Mouse (Mus musculus) kidney, postnatal 0 days (tissue): ENCODE measurements around the gene Spty2d1. TPM values are rescaled to one million over a fixed set of nuclear protein-coding genes. Genes with fewer than 3 reads are reported as not detected.
A peak's percentile ranks its signal among the peaks of the same experiment; 100 is the strongest.

Experiments
- ATAC-seq: fragments of 200-750 bp; cut with Nextera tagmentation; replicated peaks from 2 replicates; pipeline ENCODE4 v1.8.0; 2017; ENCODE audit warnings: low read depth, moderate number of reproducible peaks, moderate TSS enrichment, moderate library complexity; ENCODE audit not compliant: low FRiP score
- DNase-seq: peaks from one replicate; pipeline ENCODE4 v3.0.0-alpha.2; 2016; ENCODE audit warnings: low spot score
- H3K27ac ChIP-seq: fragments of 300-500 bp; sonication (generic); 2 replicates; pipeline ENCODE4 v1.5.1; 2014; ENCODE audit warnings: mild to moderate bottlenecking
- H3K27me3 ChIP-seq: fragments of 300-500 bp; sonication (generic); 2 replicates; pipeline ENCODE4 v1.6.1; 2014; ENCODE audit warnings: low read length, mixed read lengths; ENCODE audit not compliant: insufficient read depth
- H3K36me3 ChIP-seq: fragments of 300-500 bp; sonication (generic); 2 replicates; pipeline ENCODE4 v1.6.1; 2014; ENCODE audit warnings: low read length, mixed read lengths; ENCODE audit not compliant: insufficient read depth
- H3K4me1 ChIP-seq: fragments of 300-500 bp; sonication (generic); replicated peaks from 2 replicates; pipeline ENCODE4 v1.6.1; 2014; ENCODE audit warnings: antibody characterized with exemption, low read length, mixed read lengths; ENCODE audit not compliant: insufficient read depth
- H3K4me2 ChIP-seq: fragments of 300-500 bp; sonication (generic); 2 replicates; pipeline ENCODE4 v1.6.1; 2014; ENCODE audit warnings: mild to moderate bottlenecking, low read length, moderate library complexity, mixed read lengths
- H3K4me3 ChIP-seq: fragments of 300-500 bp; sonication (generic); replicated peaks from 2 replicates; pipeline ENCODE4 v1.5.1; 2014; ENCODE audit warnings: low read depth, low read length
- H3K9ac ChIP-seq: fragments of 300-500 bp; sonication (generic); 2 replicates; pipeline ENCODE4 v1.6.1; 2014; ENCODE audit warnings: low read depth, low read length
- H3K9me3 ChIP-seq: fragments of 300-500 bp; sonication (generic); replicated peaks from 2 replicates; pipeline ENCODE4 v1.6.1; 2016; ENCODE audit warnings: low read length, inconsistent platforms, mixed read lengths
- CTCF ChIP-seq: IDR thresholded peaks from 2 replicates; pipeline ENCODE4 v1.5.1; 2016; ENCODE audit warnings: antibody characterized with exemption, low read depth, mild to moderate bottlenecking, moderate library complexity
- WGBS: fragments of 180-500 bp; shearing (Covaris S2); extraction: QIAGEN DNeasy Blood & Tissue Kit; methylation state at CpG from one replicate; pipeline ENCODE4 v1.1.7; 2014; 5-methylcytosine and 5-hydroxymethylcytosine counted together
- polyA plus RNA-seq: library from polyadenylated mRNA; unstranded; fragments of >200 nt; fragmentation: Nextera tagmentation; extraction: Ambion mirVana; gene quantifications from 2 replicates; pipeline ENCODE4 v1.2.1, GENCODE M21; 2015

Spty2d1 gene
- polyA plus RNA-seq, 1 experiment from 2014 or later: 13.7 TPM

DNA sequence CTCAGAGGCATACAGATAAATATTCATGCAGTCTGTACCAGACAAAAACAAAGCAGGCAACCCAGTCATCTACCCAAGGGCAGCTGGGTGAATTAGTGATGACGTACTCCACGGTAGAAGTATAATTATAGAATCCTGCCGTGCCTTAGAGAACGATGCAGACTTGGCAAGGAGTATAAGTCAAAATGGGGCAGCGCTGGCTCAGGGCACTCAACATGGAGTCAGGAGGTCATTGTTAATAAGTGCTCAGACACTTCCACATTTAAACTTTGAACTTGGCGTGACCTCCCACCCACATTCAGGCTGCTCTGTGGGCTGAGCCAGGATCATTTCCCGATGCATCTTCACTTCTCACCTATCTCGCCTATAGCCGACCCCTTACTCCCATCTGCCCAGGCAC lies 17.2 kb upstream of the Spty2d1 start:
- 70% methylated on average over 9 of the region's 9 CpGs for WGBS
- H3K27ac ChIP-seq: no peak overlapping the region
- no peak for ATAC-seq
- H3K4me1 ChIP-seq: 0 out of 2 replicates have a peak, but pooled peaks cover 3% of the 10 kb centered on the region
- H3K4me2 ChIP-seq: no peak overlapping the region
- no peaks in the 10 kb centered on the region for H3K36me3 ChIP-seq
- TF ChIP-seq CTCF: no peak
- no peak for DNase-seq
- no peak overlapping the region for H3K4me3 ChIP-seq
- no peak overlapping the region for H3K9ac ChIP-seq
- H3K9me3 ChIP-seq: no peaks in the 10 kb centered on the region
- no peaks in the 10 kb centered on the region for H3K27me3 ChIP-seq

DNA sequence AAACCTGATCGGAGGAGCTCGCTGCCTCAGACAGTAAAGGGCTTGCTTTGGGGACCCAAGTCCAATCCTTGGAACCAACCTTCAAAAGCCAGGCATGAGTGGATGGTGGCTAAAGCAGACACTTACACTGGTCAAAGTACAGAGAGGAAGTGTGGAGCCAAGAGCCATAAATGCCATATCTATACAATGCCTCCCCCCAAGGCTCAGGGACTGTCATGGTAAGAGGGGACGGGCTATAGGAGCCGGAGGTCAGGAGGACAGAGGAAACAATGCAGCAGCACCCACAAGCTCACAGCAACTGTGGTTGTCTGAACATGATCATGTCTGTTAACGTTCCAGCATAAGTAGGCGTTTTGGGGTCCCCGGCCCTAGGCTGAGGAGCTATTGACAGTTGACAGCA lies 16.2 kb upstream of the Spty2d1 start:
- Histone ChIP-seq H3K9me3 (no peaks in the 10 kb centered on the region), H3K4me3 (no peak overlapping the region), H3K4me1 (0 out of 2 replicates have a peak, but pooled peaks cover 3% of the 10 kb centered on the region), H3K4me2 (no peak overlapping the region), H3K36me3 (no peaks in the 10 kb centered on the region), H3K27ac (no peak overlapping the region), H3K27me3 (no peaks in the 10 kb centered on the region), H3K9ac (no peak overlapping the region)
- DNase-seq: no peak
- WGBS: 89% methylated on average over 7 of the region's 7 CpGs
- 0 out of 2 replicates have a peak, but pooled peaks have one; percentile 2 for ATAC-seq
- TF ChIP-seq CTCF: no peak

DNA sequence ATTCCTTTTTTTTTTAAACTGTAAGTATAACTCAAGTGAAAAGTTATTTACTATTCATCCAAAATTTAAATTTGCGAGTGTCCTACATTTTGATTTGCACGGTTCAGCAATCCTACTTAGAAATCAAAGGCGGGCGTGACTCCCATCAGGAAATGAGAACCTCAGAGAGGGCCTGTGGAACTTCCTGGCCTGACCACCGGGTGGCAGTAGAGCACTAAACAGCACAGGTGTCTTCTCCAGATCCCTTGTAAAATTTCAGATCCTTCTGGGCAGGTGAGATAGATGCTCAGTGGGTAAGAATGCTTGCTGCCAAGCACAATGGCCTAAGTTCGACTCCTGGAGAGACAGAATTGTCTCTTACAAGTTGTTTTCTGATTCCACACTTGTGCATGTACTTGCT lies 15.3 kb upstream of the Spty2d1 start:
- TF ChIP-seq CTCF: peak; percentile 93
- 9% methylated on average over 6 of the region's 6 CpGs for WGBS
- Histone ChIP-seq H3K27ac (no peak overlapping the region), H3K4me3 (no peak overlapping the region), H3K27me3 (no peaks in the 10 kb centered on the region), H3K4me1 (0 out of 2 replicates have a peak, but pooled peaks cover 3% of the 10 kb centered on the region), H3K9me3 (no peaks in the 10 kb centered on the region), H3K9ac (no peak overlapping the region), H3K4me2 (no peak overlapping the region), H3K36me3 (no peaks in the 10 kb centered on the region)
- DNase-seq: peak; percentile 88
- 0 out of 2 replicates have a peak, but pooled peaks have one; percentile 55 for ATAC-seq

DNA sequence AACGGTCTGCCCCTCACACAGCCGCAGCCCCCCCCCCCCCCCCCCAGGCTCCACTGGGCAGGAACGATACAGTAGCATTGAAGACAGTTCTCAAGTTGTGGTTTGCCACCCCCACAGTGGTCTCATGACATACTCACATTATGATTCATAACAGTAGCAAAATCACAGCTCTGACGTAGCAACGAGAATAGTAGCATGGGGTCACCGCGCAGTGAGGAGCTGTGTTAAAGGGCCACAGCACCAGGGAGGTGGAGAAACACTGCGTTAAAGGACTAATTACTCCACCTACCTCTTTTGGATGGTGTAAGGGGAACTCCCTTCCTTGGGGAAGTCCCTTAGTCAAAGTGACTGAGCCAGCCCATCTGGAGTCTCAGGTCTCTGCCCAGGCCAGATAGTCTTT lies 14.3 kb upstream of the Spty2d1 start:
- 49% methylated on average over 8 of the region's 8 CpGs for WGBS
- H3K9ac ChIP-seq: no peak overlapping the region
- TF ChIP-seq CTCF: no peak
- H3K4me1 ChIP-seq: 0 out of 2 replicates have a peak, but pooled peaks cover 3% of the 10 kb centered on the region
- ATAC-seq (no peak), DNase-seq (no peak)
- no peaks in the 10 kb centered on the region for H3K36me3 ChIP-seq
- no peaks in the 10 kb centered on the region for H3K27me3 ChIP-seq
- H3K27ac ChIP-seq: no peak overlapping the region
- no peak overlapping the region for H3K4me2 ChIP-seq
- no peaks in the 10 kb centered on the region for H3K9me3 ChIP-seq
- H3K4me3 ChIP-seq: no peak overlapping the region

DNA sequence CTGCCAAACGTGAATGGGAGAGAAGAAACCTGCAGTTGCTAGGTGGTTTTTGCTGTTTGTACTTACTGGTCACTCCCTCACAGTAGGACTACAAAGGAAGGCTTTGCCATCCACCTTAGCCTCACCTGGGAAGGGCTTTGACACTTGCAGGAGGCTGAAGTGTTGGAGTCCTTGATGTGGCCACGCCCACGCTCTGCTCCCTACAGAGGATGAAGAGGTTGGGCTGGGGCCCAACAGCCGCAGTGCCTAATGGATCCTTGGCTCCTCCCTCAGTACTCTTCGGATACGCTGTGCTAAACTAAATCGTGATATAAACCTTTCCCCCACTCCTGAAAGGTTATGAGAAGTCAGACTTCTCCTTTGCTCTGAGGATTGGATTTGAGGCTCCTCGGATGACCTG lies 12.7 kb upstream of the Spty2d1 start:
- 0 out of 2 replicates have a peak, but pooled peaks cover 3% of the 10 kb centered on the region for H3K4me1 ChIP-seq
- no peak overlapping the region for H3K9ac ChIP-seq
- H3K27ac ChIP-seq: no peak overlapping the region
- no peaks in the 10 kb centered on the region for H3K27me3 ChIP-seq
- no peaks in the 10 kb centered on the region for H3K36me3 ChIP-seq
- peak overlapping the region; percentile 32 for H3K4me2 ChIP-seq
- TF ChIP-seq CTCF: no peak
- ATAC-seq (no peak), DNase-seq (peak; percentile 18)
- no peak overlapping the region for H3K4me3 ChIP-seq
- 11% methylated on average over 8 of the region's 8 CpGs for WGBS
- no peaks in the 10 kb centered on the region for H3K9me3 ChIP-seq

DNA sequence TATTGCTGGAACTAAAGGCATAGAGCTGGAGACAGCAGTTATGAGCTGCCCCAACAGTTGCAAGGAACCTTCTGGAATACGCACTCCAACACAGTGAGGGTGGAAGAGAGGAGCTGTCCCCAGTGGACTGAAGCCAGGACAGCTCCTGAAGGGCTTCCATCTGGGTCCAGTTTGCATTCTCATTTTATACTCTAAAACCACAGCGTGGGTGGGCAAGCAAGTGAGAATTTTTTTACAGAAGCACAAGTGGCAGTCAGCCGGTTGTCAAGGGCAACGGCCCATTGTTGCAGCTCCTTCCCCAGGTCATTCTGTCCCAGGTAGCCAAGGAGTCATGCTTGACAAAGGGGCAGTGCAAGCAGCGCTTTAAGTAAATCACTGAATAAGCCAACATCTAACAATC lies 11.4 kb upstream of the Spty2d1 start:
- ATAC-seq: no peak
- WGBS: 57% methylated on average over 5 of the region's 5 CpGs
- peaks cover 8% of the 10 kb centered on the region; the same call in 1 of the 2 replicates for H3K4me1 ChIP-seq
- H3K4me3 ChIP-seq: no peak overlapping the region
- no peak overlapping the region for H3K9ac ChIP-seq
- no peak overlapping the region for H3K4me2 ChIP-seq
- H3K9me3 ChIP-seq: no peaks in the 10 kb centered on the region
- H3K27me3 ChIP-seq: no peaks in the 10 kb centered on the region
- no peak for TF ChIP-seq CTCF
- peak; percentile 19 for DNase-seq
- no peak overlapping the region for H3K27ac ChIP-seq
- H3K36me3 ChIP-seq: no peaks in the 10 kb centered on the region

DNA sequence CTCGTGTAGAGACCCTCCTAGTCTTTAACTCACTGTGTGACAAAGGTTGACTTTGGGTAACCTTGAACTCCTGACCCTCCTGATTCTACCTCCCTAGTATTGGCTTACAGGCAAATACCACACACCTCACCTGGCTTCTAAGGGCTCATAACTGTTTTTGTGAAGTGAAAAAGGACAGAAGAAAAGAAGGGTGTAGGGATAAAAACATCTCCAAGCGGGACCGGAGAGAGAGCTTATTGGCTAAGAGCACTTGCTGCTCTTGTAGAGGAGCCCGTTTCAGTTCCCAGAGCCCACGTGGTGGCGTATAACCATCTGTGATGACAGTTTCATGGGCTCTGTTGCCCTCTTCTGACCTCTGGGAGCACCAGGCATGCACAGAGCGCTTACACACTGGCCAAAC lies 8.9 kb upstream of the Spty2d1 start:
- TF ChIP-seq CTCF: no peak
- Histone ChIP-seq H3K36me3 (no peaks in the 10 kb centered on the region), H3K9me3 (no peaks in the 10 kb centered on the region), H3K27ac (no peak overlapping the region), H3K27me3 (no peaks in the 10 kb centered on the region), H3K4me2 (no peak overlapping the region), H3K4me1 (peaks cover 8% of the 10 kb centered on the region; the same call in 1 of the 2 replicates), H3K9ac (no peak overlapping the region), H3K4me3 (no peak overlapping the region)
- no peak for ATAC-seq
- 29% methylated on average over 7 of the region's 7 CpGs for WGBS
- no peak for DNase-seq
